Mouse (Mus musculus) intestine, embryonic 16.5 days (tissue): ENCODE data around the gene Acly. TPM values are rescaled to one million over a fixed set of nuclear protein-coding genes. Genes with fewer than 3 reads are reported as not detected.

ENCODE experiments used
- ATAC-seq: fragments of 200-750 bp; cut with Nextera tagmentation; 2 replicates; pipeline ENCODE4 v1.8.0; 2017; ENCODE audit warnings: moderate TSS enrichment, moderate library complexity
- H3K27ac ChIP-seq: fragments of 300-500 bp; sonication (generic); 2 replicates; pipeline ENCODE4 v1.5.1; 2014; ENCODE audit warnings: mild to moderate bottlenecking, low read length
- H3K27me3 ChIP-seq: fragments of 300-500 bp; sonication (generic); replicated peaks from 2 replicates; pipeline ENCODE4 v1.6.1; 2014; ENCODE audit warnings: low read length, control low read depth, mixed read lengths; ENCODE audit not compliant: control insufficient read depth, insufficient read depth
- H3K36me3 ChIP-seq: fragments of 300-500 bp; sonication (generic); 2 replicates; pipeline ENCODE4 v1.6.1; 2014; ENCODE audit warnings: low read length, control low read depth; ENCODE audit not compliant: control insufficient read depth, insufficient read depth
- H3K4me1 ChIP-seq: fragments of 300-500 bp; sonication (generic); 2 replicates; pipeline ENCODE4 v1.6.1; 2014; ENCODE audit warnings: low read length, control low read depth, mixed read lengths; ENCODE audit not compliant: control insufficient read depth, insufficient read depth
- H3K4me2 ChIP-seq: fragments of 300-500 bp; sonication (generic); 2 replicates; pipeline ENCODE4 v1.6.1; 2014; ENCODE audit warnings: low read depth, low read length, control low read depth
- H3K4me3 ChIP-seq: fragments of 300-500 bp; sonication (generic); 2 replicates; pipeline ENCODE4 v1.5.1; 2014; ENCODE audit warnings: mild to moderate bottlenecking, low read length
- H3K9ac ChIP-seq: fragments of 300-500 bp; sonication (generic); 2 replicates; pipeline ENCODE4 v1.6.1; 2014; ENCODE audit warnings: low read depth, low read length
- H3K9me3 ChIP-seq: fragments of 300-500 bp; sonication (generic); 2 replicates; pipeline ENCODE4 v1.6.1; 2016; ENCODE audit warnings: low read length, control low read depth; ENCODE audit not compliant: control insufficient read depth
- WGBS: fragments of 180-500 bp; shearing (Covaris S2); extraction: QIAGEN DNeasy Blood & Tissue Kit; methylation state at CpG from one replicate; pipeline ENCODE4 v1.1.7; 2014; 5-methylcytosine and 5-hydroxymethylcytosine counted together
- polyA plus RNA-seq: library from polyadenylated mRNA; unstranded; fragments of >200 nt; fragmentation: Nextera tagmentation; extraction: Ambion mirVana; gene quantifications from 2 replicates; pipeline ENCODE4 v1.2.1, GENCODE M21; 2015

Gene Acly
- polyA plus RNA-seq, 1 experiment from 2014 or later = 132 TPM

DNA sequence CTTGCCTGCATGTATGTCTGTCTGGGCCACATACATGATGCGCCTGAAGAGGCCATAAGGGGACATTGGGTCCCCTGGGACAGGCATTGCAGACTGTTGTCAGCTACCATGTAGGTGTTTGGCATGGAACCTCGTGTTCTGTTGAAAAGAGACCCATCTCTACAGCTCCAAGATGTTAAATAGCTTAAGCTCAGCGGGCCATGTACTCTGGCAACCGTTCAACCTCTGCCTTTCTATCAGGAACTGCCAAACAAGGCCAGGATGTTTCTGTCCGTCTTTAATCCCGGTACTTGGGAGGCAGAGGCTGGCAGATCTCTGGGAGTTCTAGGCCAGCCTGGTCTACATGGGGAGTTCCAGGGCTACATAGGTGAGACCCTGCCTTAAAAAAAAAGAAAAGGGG lies 85.2 kb downstream of the Acly start:
- Histone ChIP-seq H3K9ac (no peak overlapping the region), H3K27me3 (no peaks in the 10 kb centered on the region), H3K9me3 (no peaks in the 10 kb centered on the region), H3K36me3 (no peaks in the 10 kb centered on the region), H3K4me3 (no peak overlapping the region), H3K4me1 (peaks cover 11% of the 10 kb centered on the region), H3K27ac (no peak overlapping the region), H3K4me2 (no peak overlapping the region)
- ATAC-seq = no peak
- WGBS = 84% methylated on average over 6 of the region's 6 CpGs

DNA sequence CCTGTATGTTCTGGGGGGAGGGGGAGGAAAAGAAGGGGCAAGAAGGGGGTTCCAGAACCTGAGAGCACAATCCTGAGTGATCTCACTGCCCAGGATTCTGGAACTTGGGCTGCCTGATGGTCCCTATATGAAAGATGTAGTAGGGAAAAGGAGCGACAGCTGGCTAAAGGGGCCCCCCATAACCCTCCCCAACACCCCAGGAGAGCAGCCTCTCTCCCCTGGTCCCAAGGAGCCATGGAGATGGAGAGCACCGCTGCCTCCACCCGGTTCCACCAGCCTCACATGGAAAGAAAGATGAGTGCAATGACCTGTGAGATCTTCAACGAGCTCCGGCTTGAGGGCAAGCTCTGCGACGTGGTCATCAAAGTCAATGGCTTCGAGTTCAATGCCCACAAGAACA lies 86.0 kb downstream of the Acly start, which contains the start of the genes Nt5c3b and Klhl10:
TSS of gene Nt5c3b (minus strand) at position 12 of the 400 bp plus-strand sequence.
TSS of gene Klhl10 (plus strand) at position 121 of the 400 bp plus-strand sequence.
- peak within 1 kb of the TSS; percentile 75 for H3K4me3 ChIP-seq
- peak within 1 kb of the TSS; percentile 79 for H3K4me2 ChIP-seq
- peak within 1 kb of the TSS; percentile 90 for H3K9ac ChIP-seq
- H3K9me3 ChIP-seq = no peaks in the 10 kb centered on the region
- peaks cover 11% of the 10 kb centered on the region for H3K4me1 ChIP-seq
- ATAC-seq = no peak
- no peaks in the 10 kb centered on the region for H3K27me3 ChIP-seq
- no peak within 1 kb of the TSS for H3K27ac ChIP-seq
- 82% methylated on average over 8 of the region's 8 CpGs for WGBS
- H3K36me3 ChIP-seq = peaks cover under 1% of the 10 kb centered on the region; the same call in 1 of the 2 replicates

DNA sequence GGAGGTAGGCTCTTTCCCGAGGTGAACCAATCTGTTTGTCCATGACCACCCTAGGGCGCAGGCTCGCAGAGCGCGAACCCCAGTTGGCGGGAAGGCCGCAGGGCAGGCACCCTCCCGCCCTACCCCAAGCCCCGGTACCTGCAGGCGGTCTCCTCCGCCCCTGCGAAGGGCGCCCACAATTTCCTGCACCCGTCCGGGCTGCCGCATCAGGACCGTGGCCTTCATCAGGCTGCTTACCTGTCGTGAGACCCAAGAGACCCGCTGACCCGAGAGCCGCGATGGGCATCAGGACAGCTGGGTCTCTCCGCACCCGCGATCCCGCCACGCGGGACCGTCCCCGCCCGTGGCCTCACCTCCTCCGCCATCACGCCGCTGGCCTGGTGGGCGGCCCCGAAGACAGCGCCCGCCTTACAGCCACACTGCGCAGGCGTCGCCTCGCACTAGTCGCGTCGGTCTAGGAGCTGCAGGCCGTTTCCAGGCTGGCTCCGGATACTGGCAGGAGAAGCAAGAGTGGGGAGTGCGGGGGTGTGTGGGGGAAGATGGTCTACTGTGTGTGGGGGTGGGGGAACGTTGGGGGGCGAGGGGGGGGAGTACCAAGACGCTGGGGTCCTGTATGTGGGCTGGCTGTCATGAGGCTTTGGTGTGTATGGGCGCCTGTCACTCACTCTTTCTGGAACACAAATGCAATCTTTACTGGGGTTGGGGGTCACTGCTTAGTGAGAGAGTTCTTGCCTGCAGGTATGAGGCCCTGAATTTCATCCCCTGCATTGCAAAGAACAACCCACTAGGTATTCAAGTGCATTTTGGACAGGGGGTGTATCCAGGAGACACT lies 86.9 kb downstream of the Acly start:
- Histone ChIP-seq H3K4me3 (peak overlapping the region; percentile 75), H3K27me3 (no peaks in the 10 kb centered on the region), H3K27ac (no peak overlapping the region), H3K4me2 (peak overlapping the region; percentile 79), H3K9me3 (no peaks in the 10 kb centered on the region), H3K9ac (peak overlapping the region; percentile 90), H3K36me3 (peaks cover 4% of the 10 kb centered on the region; the same call in 1 of the 2 replicates), H3K4me1 (peaks cover 11% of the 10 kb centered on the region)
- ATAC-seq = peak; percentile 99
- 1% methylated on average over 52 of the region's 52 CpGs for WGBS

DNA sequence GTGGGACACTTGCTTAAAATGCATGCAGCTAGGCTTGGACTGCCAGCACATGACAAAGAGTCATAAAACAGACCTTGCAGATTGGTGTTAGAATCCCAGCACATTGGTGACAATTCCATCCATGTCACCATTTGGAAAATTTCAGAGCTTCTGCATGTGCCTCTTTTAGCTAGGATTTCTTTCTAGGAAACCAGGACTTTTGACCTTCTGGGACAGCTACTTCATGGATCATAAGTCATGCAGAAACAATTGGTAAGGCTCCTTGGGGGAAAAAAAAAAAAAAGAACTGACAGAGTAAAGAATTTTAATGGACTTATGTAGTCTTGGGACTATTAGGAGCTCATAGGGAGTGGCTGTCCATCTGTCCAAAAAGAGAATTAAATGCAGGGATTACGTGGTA lies 89.9 kb downstream of the Acly start:
- Histone ChIP-seq H3K9me3 (no peaks in the 10 kb centered on the region), H3K4me1 (peaks cover 11% of the 10 kb centered on the region), H3K4me2 (no peak overlapping the region), H3K27ac (no peak overlapping the region), H3K4me3 (no peak overlapping the region), H3K9ac (no peak overlapping the region), H3K36me3 (peaks cover 6% of the 10 kb centered on the region), H3K27me3 (no peaks in the 10 kb centered on the region)
- ATAC-seq = no peak
- 90% methylated on average over 1 of the region's 1 CpGs for WGBS

DNA sequence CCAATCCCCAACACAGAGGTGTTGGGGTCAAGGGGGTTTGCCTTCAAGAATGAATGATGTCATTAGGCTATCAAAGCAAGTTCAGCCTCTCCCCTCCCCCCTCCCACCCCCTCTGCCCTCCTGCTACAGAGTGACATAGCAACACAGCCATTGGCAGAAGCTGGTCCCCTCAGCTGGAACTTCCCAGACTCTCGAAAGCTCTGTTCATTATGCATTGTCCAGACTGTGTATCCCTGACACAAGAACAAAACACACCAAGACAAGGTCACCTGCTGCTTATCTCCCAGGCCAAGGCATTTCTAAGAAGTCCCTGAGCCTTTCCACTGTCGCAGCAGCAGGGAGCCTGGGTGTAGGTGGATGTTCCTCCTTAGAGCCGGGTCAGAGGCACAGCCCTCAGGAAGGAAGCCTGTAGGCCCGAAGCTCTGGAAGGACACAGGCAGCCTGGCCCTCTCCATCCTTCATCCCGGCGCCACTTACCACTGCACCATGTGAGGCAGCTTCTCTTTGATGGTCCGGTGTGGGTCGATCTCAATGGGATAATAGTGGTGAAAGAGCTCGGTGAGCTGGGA lies 92.0 kb downstream of the Acly start:
- ATAC-seq = no peak

DNA sequence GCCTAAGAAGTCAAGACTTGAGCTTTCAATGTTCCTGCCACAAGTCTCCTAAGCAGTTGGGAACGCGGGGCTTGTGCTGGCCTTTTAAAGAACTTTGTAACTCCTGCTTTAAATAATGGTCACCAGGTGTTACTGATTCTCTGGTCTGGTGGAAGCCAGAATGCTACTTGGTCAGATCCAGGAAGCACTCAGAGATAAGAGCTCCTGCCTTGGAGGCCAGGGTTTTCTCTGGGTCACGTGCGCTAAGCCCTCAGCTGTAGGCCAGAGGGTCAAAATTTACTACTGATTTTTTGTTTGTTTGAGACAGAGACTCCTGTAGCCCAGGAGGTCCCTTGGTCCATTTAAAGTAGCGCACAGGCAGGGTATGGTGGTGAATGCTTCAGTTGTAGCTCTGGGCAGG lies 95.8 kb downstream of the Acly start:
- H3K36me3 ChIP-seq = peaks cover 6% of the 10 kb centered on the region
- H3K4me2 ChIP-seq = no peak overlapping the region
- no peak for ATAC-seq
- H3K27ac ChIP-seq = no peak overlapping the region
- no peak overlapping the region for H3K4me3 ChIP-seq
- no peaks in the 10 kb centered on the region for H3K9me3 ChIP-seq
- H3K4me1 ChIP-seq = no peaks in the 10 kb centered on the region; the same call in 1 of the 2 replicates
- H3K9ac ChIP-seq = no peak overlapping the region
- 93% methylated on average over 5 of the region's 5 CpGs for WGBS
- no peaks in the 10 kb centered on the region for H3K27me3 ChIP-seq

More for the DNA sequence above, 92.0 kb downstream of the Acly start:
- Histone ChIP-seq H3K4me1 (peaks cover 5% of the 10 kb centered on the region; the same call in 1 of the 2 replicates), H3K9me3 (no peaks in the 10 kb centered on the region), H3K36me3 (peaks cover 6% of the 10 kb centered on the region), H3K27ac (no peak overlapping the region), H3K27me3 (no peaks in the 10 kb centered on the region), H3K4me2 (no peak overlapping the region), H3K9ac (no peak overlapping the region), H3K4me3 (no peak overlapping the region)
- 80% methylated on average over 9 of the region's 9 CpGs for WGBS

DNA sequence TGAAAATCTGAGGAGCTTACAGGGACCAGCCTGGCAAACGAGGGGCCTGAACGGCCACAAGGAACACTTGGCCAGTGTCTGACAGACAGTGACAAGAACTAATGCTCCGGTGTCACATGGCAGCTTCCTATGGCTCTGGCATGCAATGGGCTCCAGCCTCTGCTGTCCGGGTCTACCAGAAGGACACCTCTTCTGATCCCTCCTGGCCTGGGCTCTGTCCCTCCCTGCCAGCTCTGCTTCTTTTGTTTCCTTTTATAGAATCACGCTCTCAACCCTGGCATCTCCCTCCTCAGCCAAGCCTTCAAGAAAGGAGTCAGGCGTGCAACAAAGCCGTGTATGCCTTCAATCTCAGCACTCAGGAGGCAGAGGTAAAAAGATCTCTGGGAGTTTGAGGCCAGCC lies 97.7 kb downstream of the Acly start:
- H3K27me3 ChIP-seq = no peaks in the 10 kb centered on the region
- H3K9ac ChIP-seq = no peak overlapping the region
- H3K27ac ChIP-seq = no peak overlapping the region
- ATAC-seq = no peak
- H3K36me3 ChIP-seq = peaks cover under 1% of the 10 kb centered on the region; the same call in 1 of the 2 replicates
- no peaks in the 10 kb centered on the region for H3K9me3 ChIP-seq
- no peak overlapping the region for H3K4me2 ChIP-seq
- WGBS = 87% methylated on average over 7 of the region's 7 CpGs
- no peak overlapping the region for H3K4me3 ChIP-seq
- no peaks in the 10 kb centered on the region; the same call in 1 of the 2 replicates for H3K4me1 ChIP-seq

DNA sequence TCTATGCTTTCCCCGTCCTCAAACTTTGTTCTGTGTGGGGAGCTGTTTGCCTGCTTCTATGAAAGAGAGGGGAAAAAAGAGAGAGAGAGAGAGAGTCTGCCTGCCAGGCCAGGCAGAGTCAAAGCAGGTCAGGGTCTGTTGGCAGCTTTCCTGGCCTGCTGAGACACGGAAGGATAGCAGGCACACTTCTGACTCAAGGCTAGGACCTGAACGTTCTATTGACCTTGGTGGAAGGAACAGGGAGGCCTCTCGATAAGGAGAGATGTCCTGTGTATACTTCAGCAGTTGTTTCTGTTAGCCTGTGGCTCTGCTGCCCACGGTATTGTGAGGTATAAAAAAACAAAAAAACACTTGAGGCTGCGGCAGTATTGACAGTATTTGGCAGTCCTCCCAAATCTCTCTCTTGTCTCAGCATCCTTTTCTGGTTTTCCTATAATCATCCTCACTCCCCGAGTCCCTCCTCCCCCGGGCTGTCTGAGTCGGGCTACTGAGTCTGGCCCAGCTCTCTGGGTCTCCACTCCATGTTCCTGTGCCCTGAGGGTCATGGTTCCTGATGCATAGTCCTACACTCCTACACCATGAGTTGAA lies 99.1 kb downstream of the Acly start:
- no peak for ATAC-seq
- no peak overlapping the region for H3K27ac ChIP-seq
- no peak overlapping the region for H3K9ac ChIP-seq
- no peak overlapping the region for H3K4me2 ChIP-seq
- H3K4me3 ChIP-seq = no peak overlapping the region
- H3K27me3 ChIP-seq = no peaks in the 10 kb centered on the region
- no peaks in the 10 kb centered on the region for H3K36me3 ChIP-seq
- no peaks in the 10 kb centered on the region; the same call in 1 of the 2 replicates for H3K4me1 ChIP-seq
- H3K9me3 ChIP-seq = no peaks in the 10 kb centered on the region
- 46% methylated on average over 9 of the region's 9 CpGs for WGBS

DNA sequence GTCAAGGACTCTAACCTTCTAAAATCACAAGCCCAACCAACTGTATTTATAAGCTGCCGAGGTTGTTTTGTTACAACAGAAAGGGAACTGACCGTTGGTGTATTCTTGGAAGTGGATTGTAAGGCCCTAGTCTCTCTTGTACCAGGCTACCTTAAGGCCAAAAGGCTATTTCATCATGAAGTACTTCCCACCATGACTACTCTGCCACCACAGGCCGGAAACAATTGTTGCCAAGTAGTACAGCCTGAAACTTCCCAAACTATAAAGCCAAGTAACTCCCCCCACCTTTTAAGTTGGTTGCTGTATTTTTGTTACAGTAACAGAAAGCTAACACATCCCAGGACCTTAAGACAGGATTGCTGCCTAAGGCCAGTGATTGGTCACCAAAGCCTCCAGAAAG lies 101.0 kb downstream of the Acly start:
- Histone ChIP-seq H3K9ac (0 out of 2 replicates have a peak overlapping the region, but pooled peaks have one; percentile 9), H3K27me3 (no peaks in the 10 kb centered on the region), H3K36me3 (no peaks in the 10 kb centered on the region), H3K9me3 (no peaks in the 10 kb centered on the region), H3K4me2 (no peak overlapping the region), H3K27ac (no peak overlapping the region), H3K4me1 (no peaks in the 10 kb centered on the region; the same call in 1 of the 2 replicates), H3K4me3 (no peak overlapping the region)
- WGBS = 80% methylated on average over 3 of the region's 3 CpGs
- no peak for ATAC-seq
